Mouse (Mus musculus) forebrain, embryonic 14.5 days (tissue): ENCODE measurements at regions not wholly inside any gene's neighbourhood (a gene's known extent, or its start where the extent isn't known, plus 50 kb on each side); places are given as distances from the start of the nearest gene placed in this dataset.

ENCODE experiments used
- ATAC-seq: fragments of 200-750 bp; cut with Nextera tagmentation; 2 replicates; pipeline ENCODE4 v1.8.0; 2017; ENCODE audit warnings: mild to moderate bottlenecking, moderate library complexity
- DNase-seq: peaks from one replicate; pipeline ENCODE4 v3.0.0-alpha.2; 2015; ENCODE audit warnings: low spot score
- H3K27ac ChIP-seq: fragments of 300-500 bp; sonication (generic); 2 replicates; pipeline ENCODE4 v1.5.1; 2014; ENCODE audit warnings: low read depth, mild to moderate bottlenecking, control low read depth, low read length, moderate library complexity
- H3K27me3 ChIP-seq: fragments of 300-500 bp; sonication (generic); replicated peaks from 2 replicates; pipeline ENCODE4 v1.6.1; 2014; ENCODE audit warnings: low read length, control low read depth, mixed read lengths; ENCODE audit not compliant: control insufficient read depth, insufficient read depth
- H3K36me3 ChIP-seq: fragments of 300-500 bp; sonication (generic); 2 replicates; pipeline ENCODE4 v1.6.1; 2014; ENCODE audit warnings: low read length, control low read depth; ENCODE audit not compliant: control insufficient read depth, insufficient read depth
- H3K4me1 ChIP-seq: fragments of 300-500 bp; sonication (generic); 2 replicates; pipeline ENCODE4 v1.6.1; 2014; ENCODE audit warnings: antibody characterized with exemption, low read length, control low read depth; ENCODE audit not compliant: control insufficient read depth, insufficient read depth
- H3K4me2 ChIP-seq: fragments of 300-500 bp; sonication (generic); 2 replicates; pipeline ENCODE4 v1.6.1; 2014; ENCODE audit warnings: mild to moderate bottlenecking, control low read depth, low read length
- H3K4me3 ChIP-seq: fragments of 300-500 bp; sonication (generic); 2 replicates; pipeline ENCODE4 v1.5.1; 2014; ENCODE audit warnings: low read depth, low read length, control low read depth
- H3K9ac ChIP-seq: fragments of 300-500 bp; sonication (generic); 2 replicates; pipeline ENCODE4 v1.6.1; 2014; ENCODE audit warnings: mild to moderate bottlenecking, low read length, control low read depth, moderate library complexity
- H3K9me3 ChIP-seq: fragments of 300-500 bp; sonication (generic); replicated peaks from 2 replicates; pipeline ENCODE4 v1.6.1; 2016; ENCODE audit warnings: low read length, control low read depth, mixed read lengths; ENCODE audit not compliant: control insufficient read depth
- WGBS: fragments of 180-500 bp; shearing (Covaris S2); extraction: QIAGEN DNeasy Blood & Tissue Kit; methylation state at CpG from one replicate; pipeline ENCODE4 v1.1.7; 2014; 5-methylcytosine and 5-hydroxymethylcytosine counted together

GRCm38 (mm10) chrX:142534780-142535179 is 144.4 kb upstream of the Acsl4 start:
- WGBS: 39% methylated on average over 8 of the region's 8 CpGs
- DNase-seq: peak; percentile 68
- H3K36me3 ChIP-seq: no peaks in the 10 kb centered on the region
- H3K9me3 ChIP-seq: no peaks in the 10 kb centered on the region
- no peak for ATAC-seq
- H3K27ac ChIP-seq: no peak overlapping the region
- H3K9ac ChIP-seq: no peak overlapping the region
- H3K4me1 ChIP-seq: no peaks in the 10 kb centered on the region
- H3K4me3 ChIP-seq: no peak overlapping the region
- H3K27me3 ChIP-seq: no peaks in the 10 kb centered on the region
- H3K4me2 ChIP-seq: no peak overlapping the region

- WGBS: 85% methylated on average over 1 of the region's 1 CpGs
Measured at GRCm38 (mm10) chrX:142535540-142535939, 145.2 kb upstream of the Acsl4 start.

GRCm38 (mm10) chrX:142535954-142536353 is 145.3 kb upstream of the Tmem164 start:
- ATAC-seq (no peak), DNase-seq (no peak)
- Histone ChIP-seq H3K4me2 (no peak overlapping the region), H3K27ac (no peak overlapping the region), H3K9me3 (no peaks in the 10 kb centered on the region), H3K27me3 (no peaks in the 10 kb centered on the region), H3K9ac (no peak overlapping the region), H3K36me3 (no peaks in the 10 kb centered on the region), H3K4me1 (no peaks in the 10 kb centered on the region), H3K4me3 (no peak overlapping the region)
- WGBS: 89% methylated on average over 2 of the region's 2 CpGs

More at GRCm38 (mm10) chrX:142535540-142535939, 145.2 kb upstream of the Acsl4 start:
- Histone ChIP-seq H3K4me1 (no peaks in the 10 kb centered on the region), H3K9me3 (no peaks in the 10 kb centered on the region), H3K9ac (no peak overlapping the region), H3K36me3 (no peaks in the 10 kb centered on the region), H3K4me3 (no peak overlapping the region), H3K4me2 (no peak overlapping the region), H3K27me3 (no peaks in the 10 kb centered on the region), H3K27ac (no peak overlapping the region)
- DNase-seq (no peak), ATAC-seq (no peak)

- Histone ChIP-seq H3K27me3 (no peaks in the 10 kb centered on the region), H3K9me3 (no peaks in the 10 kb centered on the region), H3K36me3 (no peaks in the 10 kb centered on the region), H3K27ac (no peak overlapping the region), H3K4me1 (no peaks in the 10 kb centered on the region), H3K9ac (no peak overlapping the region), H3K4me3 (no peak overlapping the region), H3K4me2 (no peak overlapping the region)
- 86% methylated on average over 5 of the region's 5 CpGs for WGBS
- ATAC-seq (no peak), DNase-seq (no peak)
Measured at GRCm38 (mm10) chrX:142537259-142537963, 143.8 kb upstream of the Tmem164 start.

- Histone ChIP-seq H3K9me3 (no peaks in the 10 kb centered on the region), H3K9ac (no peak overlapping the region), H3K4me3 (no peak overlapping the region), H3K36me3 (no peaks in the 10 kb centered on the region), H3K4me1 (no peaks in the 10 kb centered on the region), H3K4me2 (no peak overlapping the region), H3K27ac (no peak overlapping the region), H3K27me3 (no peaks in the 10 kb centered on the region)
- WGBS: 16% methylated on average over 7 of the region's 7 CpGs
- peak; percentile 82; the same call in 1 of the 2 replicates for ATAC-seq
- peak; percentile 86 for DNase-seq
Measured at GRCm38 (mm10) chrX:142540264-142540663, 140.9 kb upstream of the Tmem164 start.

GRCm38 (mm10) chrX:142552196-142552595 is 129.0 kb upstream of the Tmem164 start:
- Histone ChIP-seq H3K9ac (no peak overlapping the region), H3K27me3 (no peaks in the 10 kb centered on the region), H3K4me2 (no peak overlapping the region), H3K36me3 (no peaks in the 10 kb centered on the region), H3K9me3 (no peaks in the 10 kb centered on the region), H3K4me1 (no peaks in the 10 kb centered on the region), H3K27ac (no peak overlapping the region), H3K4me3 (no peak overlapping the region)
- 82% methylated on average over 4 of the region's 4 CpGs for WGBS
- DNase-seq: no peak
- no peak for ATAC-seq

- no peaks in the 10 kb centered on the region for H3K36me3 ChIP-seq
- no peak overlapping the region for H3K9ac ChIP-seq
- H3K9me3 ChIP-seq: no peaks in the 10 kb centered on the region
- no peak overlapping the region for H3K27ac ChIP-seq
- H3K4me3 ChIP-seq: no peak overlapping the region
- no peaks in the 10 kb centered on the region for H3K27me3 ChIP-seq
- ATAC-seq (no peak), DNase-seq (peak; percentile 55)
- no peak overlapping the region for H3K4me2 ChIP-seq
- 21% methylated on average over 5 of the region's 5 CpGs for WGBS
- no peaks in the 10 kb centered on the region for H3K4me1 ChIP-seq
Measured at GRCm38 (mm10) chrX:142554161-142554560, 127.0 kb upstream of the Tmem164 start.

GRCm38 (mm10) chrX:142557496-142557895 is 123.7 kb upstream of the Tmem164 start:
- no peak overlapping the region for H3K9ac ChIP-seq
- no peak overlapping the region for H3K27ac ChIP-seq
- ATAC-seq (no peak), DNase-seq (no peak)
- no peak overlapping the region for H3K4me3 ChIP-seq
- no peaks in the 10 kb centered on the region for H3K4me1 ChIP-seq
- H3K36me3 ChIP-seq: no peaks in the 10 kb centered on the region
- no peaks in the 10 kb centered on the region for H3K27me3 ChIP-seq
- no peaks in the 10 kb centered on the region for H3K9me3 ChIP-seq
- WGBS: 75% methylated on average over 5 of the region's 5 CpGs
- no peak overlapping the region for H3K4me2 ChIP-seq

- ATAC-seq (no peak), DNase-seq (no peak)
- H3K4me1 ChIP-seq: no peaks in the 10 kb centered on the region
- H3K9me3 ChIP-seq: no peaks in the 10 kb centered on the region
- H3K4me3 ChIP-seq: no peak overlapping the region
- H3K4me2 ChIP-seq: no peak overlapping the region
- WGBS: 54% methylated on average over 2 of the region's 2 CpGs
- no peaks in the 10 kb centered on the region for H3K27me3 ChIP-seq
- H3K27ac ChIP-seq: no peak overlapping the region
- H3K9ac ChIP-seq: no peak overlapping the region
- no peaks in the 10 kb centered on the region for H3K36me3 ChIP-seq
Measured at GRCm38 (mm10) chrX:142560209-142560912, 120.8 kb upstream of the Tmem164 start.
